Mouse (Mus musculus) stomach, postnatal 0 days (tissue): Measurements from ENCODE around the gene Arhgap10. TPM values are rescaled to one million over a fixed set of nuclear protein-coding genes. Genes with fewer than 3 reads are reported as not detected.
A peak's percentile ranks its signal among the peaks of the same experiment; 100 is the strongest.

ENCODE experiments used
- ATAC-seq: fragments of 200-750 bp; cut with Nextera tagmentation; 2 replicates; pipeline ENCODE4 v1.8.0; 2017; ENCODE audit not compliant: low FRiP score, low TSS enrichment
- DNase-seq: peaks from one replicate; pipeline ENCODE4 v3.0.0-alpha.2; 2016; ENCODE audit warnings: low spot score
- H3K27ac ChIP-seq: fragments of 300-500 bp; sonication (generic); replicated peaks from 2 replicates; pipeline ENCODE4 v1.5.1; 2014; ENCODE audit warnings: mild to moderate bottlenecking, control low read depth
- H3K27me3 ChIP-seq: fragments of 300-500 bp; sonication (generic); 2 replicates; pipeline ENCODE4 v1.6.1; 2014; ENCODE audit warnings: low read length; ENCODE audit not compliant: control insufficient read depth, insufficient read depth
- H3K36me3 ChIP-seq: fragments of 300-500 bp; sonication (generic); 2 replicates; pipeline ENCODE4 v1.6.1; 2014; ENCODE audit warnings: low read length, mixed read lengths; ENCODE audit not compliant: control insufficient read depth, insufficient read depth
- H3K4me1 ChIP-seq: fragments of 300-500 bp; sonication (generic); replicated peaks from 2 replicates; pipeline ENCODE4 v1.6.1; 2014; ENCODE audit warnings: antibody characterized with exemption; ENCODE audit not compliant: control insufficient read depth, insufficient read depth
- H3K4me2 ChIP-seq: fragments of 300-500 bp; sonication (generic); replicated peaks from 2 replicates; pipeline ENCODE4 v1.6.1; 2014; ENCODE audit warnings: low read depth, mild to moderate bottlenecking, control low read depth, moderate library complexity
- H3K4me3 ChIP-seq: fragments of 300-500 bp; sonication (generic); 2 replicates; pipeline ENCODE4 v1.5.1; 2014; ENCODE audit warnings: low read depth, low read length, control low read depth
- H3K9ac ChIP-seq: fragments of 300-500 bp; sonication (generic); 2 replicates; pipeline ENCODE4 v1.6.1; 2014; ENCODE audit warnings: mild to moderate bottlenecking, low read length, control low read depth, mixed read lengths
- H3K9me3 ChIP-seq: fragments of 300-500 bp; sonication (generic); 2 replicates; pipeline ENCODE4 v1.6.1; 2016; ENCODE audit warnings: low read length; ENCODE audit not compliant: control insufficient read depth
- CTCF ChIP-seq: IDR thresholded peaks from 2 replicates; pipeline ENCODE4 v1.5.1; 2016; ENCODE audit warnings: antibody characterized with exemption, low read depth, mild to moderate bottlenecking, moderate library complexity
- EP300 ChIP-seq: optimal IDR thresholded peaks from 2 replicates; pipeline ENCODE3; 2016; ENCODE audit warnings: antibody characterized with exemption
- WGBS: fragments of 180-500 bp; shearing (Covaris S2); extraction: QIAGEN DNeasy Blood & Tissue Kit; methylation state at CpG from one replicate; pipeline ENCODE4 v1.1.7; 2014; 5-methylcytosine and 5-hydroxymethylcytosine counted together
- polyA plus RNA-seq: library from polyadenylated mRNA; unstranded; fragments of >200 nt; fragmentation: Nextera tagmentation; extraction: Ambion mirVana; gene quantifications from 2 replicates; pipeline ENCODE4 v1.2.1, GENCODE M21; 2015

The Arhgap10 gene
- polyA plus RNA-seq, 1 experiment from 2014 or later: 18.8 TPM

GRCm38 (mm10) chr8:77436013-77436990 lies 81.5 kb downstream of the Arhgap10 start:
- Histone ChIP-seq H3K4me2 (no peak overlapping the region), H3K4me1 (peaks cover 8% of the 10 kb centered on the region; the same call in 1 of the 2 replicates), H3K9ac (no peak overlapping the region), H3K4me3 (no peak overlapping the region), H3K27ac (peak overlapping the region; percentile 67), H3K27me3 (no peaks in the 10 kb centered on the region), H3K36me3 (no peaks in the 10 kb centered on the region), H3K9me3 (no peaks in the 10 kb centered on the region)
- no peak for DNase-seq
- WGBS: 40% methylated on average over 15 of the region's 15 CpGs
- no peak for ATAC-seq
- TF ChIP-seq EP300 (no peak), CTCF (no peak)

- ATAC-seq (peak; percentile 94), DNase-seq (peak; percentile 85)
- Histone ChIP-seq H3K4me1 (peaks cover 12% of the 10 kb centered on the region), H3K4me2 (peak overlapping the region; percentile 41; the same call in 1 of the 2 replicates), H3K9me3 (no peaks in the 10 kb centered on the region), H3K27ac (peak overlapping the region; percentile 90), H3K36me3 (no peaks in the 10 kb centered on the region), H3K9ac (no peak overlapping the region; the same call in 1 of the 2 replicates), H3K27me3 (no peaks in the 10 kb centered on the region), H3K4me3 (no peak overlapping the region)
- 5% methylated on average over 4 of the region's 4 CpGs for WGBS
- TF ChIP-seq EP300: no peak
- peak; percentile 46 for TF ChIP-seq CTCF
Measured at GRCm38 (mm10) chr8:77433221-77433620, 84.5 kb downstream of the Arhgap10 start.

DNA sequence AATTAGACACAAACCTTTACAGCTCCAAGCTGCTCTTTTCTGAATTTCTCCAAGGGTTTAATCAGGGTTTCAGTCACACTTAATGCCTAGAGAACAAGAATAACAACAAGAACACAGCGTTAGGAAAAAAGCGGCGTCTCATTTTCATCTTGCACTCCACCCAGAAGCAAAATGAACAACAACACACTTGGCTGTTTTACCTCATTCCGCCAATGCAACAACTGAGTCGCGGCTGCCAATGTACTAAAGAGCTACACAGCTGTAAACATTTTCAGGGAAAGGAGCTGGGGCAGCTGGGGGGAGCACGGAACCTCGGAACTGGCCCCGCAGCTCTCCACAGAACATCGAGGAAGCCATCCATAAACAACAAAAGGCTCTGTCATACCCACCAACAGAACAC lies 85.0 kb downstream of the Arhgap10 start:
- 0 out of 2 replicates have a peak overlapping the region, but pooled peaks have one; percentile 6 for H3K4me3 ChIP-seq
- 21% methylated on average over 10 of the region's 10 CpGs for WGBS
- peak overlapping the region; percentile 41 for H3K4me2 ChIP-seq
- TF ChIP-seq EP300 (no peak), CTCF (no peak)
- H3K9ac ChIP-seq: peak overlapping the region; percentile 13; the same call in 1 of the 2 replicates
- H3K4me1 ChIP-seq: peaks cover 12% of the 10 kb centered on the region
- no peak for DNase-seq
- ATAC-seq: no peak
- H3K9me3 ChIP-seq: no peaks in the 10 kb centered on the region
- no peaks in the 10 kb centered on the region for H3K36me3 ChIP-seq
- H3K27ac ChIP-seq: peak overlapping the region; percentile 90
- no peaks in the 10 kb centered on the region for H3K27me3 ChIP-seq

DNA sequence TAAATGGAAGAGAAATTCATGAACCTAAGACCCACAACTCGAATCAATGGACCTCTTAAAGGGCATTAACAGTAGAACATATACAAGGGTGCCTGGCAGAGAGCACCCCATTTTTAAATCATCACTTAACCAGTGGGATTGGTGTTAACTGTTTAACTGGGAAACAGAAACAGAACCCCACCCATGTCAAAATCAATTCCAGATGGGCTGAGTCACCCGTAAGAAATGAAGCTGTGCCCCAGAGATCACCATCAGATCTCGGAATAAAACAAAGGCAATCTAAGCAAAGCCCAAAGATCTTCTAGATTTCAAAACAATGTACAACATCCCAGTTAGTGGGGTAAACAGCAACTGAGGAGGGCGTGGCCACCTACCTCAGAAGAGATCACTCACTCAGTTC lies 89.3 kb downstream of the Arhgap10 start:
- no peak overlapping the region for H3K4me3 ChIP-seq
- ATAC-seq (no peak), DNase-seq (no peak)
- peaks cover 12% of the 10 kb centered on the region for H3K4me1 ChIP-seq
- no peak overlapping the region for H3K4me2 ChIP-seq
- H3K27me3 ChIP-seq: no peaks in the 10 kb centered on the region
- no peaks in the 10 kb centered on the region for H3K9me3 ChIP-seq
- H3K27ac ChIP-seq: no peak overlapping the region
- 40% methylated on average over 4 of the region's 4 CpGs for WGBS
- H3K9ac ChIP-seq: no peak overlapping the region
- no peaks in the 10 kb centered on the region for H3K36me3 ChIP-seq
- TF ChIP-seq CTCF (no peak), EP300 (no peak)

GRCm38 (mm10) chr8:77428015-77428414 lies 89.7 kb downstream of the Arhgap10 start:
- no peak overlapping the region for H3K9ac ChIP-seq
- ATAC-seq: no peak
- H3K4me3 ChIP-seq: no peak overlapping the region

DNA sequence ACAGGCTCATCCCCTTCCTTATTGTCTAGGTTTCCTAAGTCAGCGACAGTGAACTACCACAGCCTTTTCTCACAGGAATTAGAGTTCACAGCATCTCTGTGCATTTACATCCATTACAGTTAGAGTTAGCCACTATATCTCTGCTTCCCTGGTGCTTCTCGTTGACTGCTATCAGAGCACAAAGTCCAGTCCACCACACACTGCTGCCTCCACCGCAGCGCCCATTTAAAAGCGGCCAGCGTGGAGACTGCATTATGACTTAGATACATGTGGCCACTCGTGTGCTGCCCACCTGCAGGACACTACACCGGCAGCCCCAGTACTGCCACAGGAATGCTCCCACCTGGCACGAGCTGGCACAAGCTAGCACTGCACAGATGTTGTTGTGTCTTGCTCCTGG lies 90.3 kb downstream of the Arhgap10 start:
- no peaks in the 10 kb centered on the region for H3K36me3 ChIP-seq
- 59% methylated on average over 9 of the region's 9 CpGs for WGBS
- H3K27ac ChIP-seq: no peak overlapping the region
- DNase-seq (peak; percentile 34), ATAC-seq (peak; percentile 30; the same call in 1 of the 2 replicates)
- TF ChIP-seq CTCF (no peak), EP300 (no peak)
- H3K9me3 ChIP-seq: no peaks in the 10 kb centered on the region
- H3K4me2 ChIP-seq: no peak overlapping the region
- no peak overlapping the region for H3K9ac ChIP-seq
- H3K4me1 ChIP-seq: peaks cover 9% of the 10 kb centered on the region
- no peak overlapping the region for H3K4me3 ChIP-seq
- H3K27me3 ChIP-seq: no peaks in the 10 kb centered on the region

More at GRCm38 (mm10) chr8:77428015-77428414, 89.7 kb downstream of the Arhgap10 start:
- H3K4me1 ChIP-seq: peaks cover 12% of the 10 kb centered on the region
- DNase-seq: no peak
- H3K9me3 ChIP-seq: no peaks in the 10 kb centered on the region
- no peaks in the 10 kb centered on the region for H3K27me3 ChIP-seq
- no peaks in the 10 kb centered on the region for H3K36me3 ChIP-seq
- TF ChIP-seq EP300 (no peak), CTCF (no peak)
- no peak overlapping the region for H3K4me2 ChIP-seq
- WGBS: 47% methylated on average over 6 of the region's 6 CpGs
- H3K27ac ChIP-seq: no peak overlapping the region
